Mouse (Mus musculus) hematopoietic stem cell, adult 5-6 weeks (primary cell): Measurements from ENCODE around the gene Psmc6. TPM values are rescaled to one million over a fixed set of nuclear protein-coding genes. Genes with fewer than 3 reads are reported as not detected.
A peak's percentile ranks its signal among the peaks of the same experiment; 100 is the strongest.

Experiments
- ATAC-seq, 2 experiments: fragments of 125-278 bp in 1 of 2; replicated peaks in 1 of 2; 2 replicates each; pipeline ENCODE4 v1.8.0; 2016 to 2017; ENCODE audit warnings: inconsistent platforms in 2 of 2, mild to moderate bottlenecking in 2 of 2, moderate number of reproducible peaks in 2 of 2, low read depth in 1 of 2, moderate TSS enrichment in 1 of 2; ENCODE audit not compliant: low FRiP score in 2 of 2, poor library complexity in 2 of 2, severe bottlenecking in 2 of 2, insufficient read depth in 1 of 2, low TSS enrichment in 1 of 2
- total RNA-seq: library from RNA; stranded (forward); fragments of 172-1452, 232-1000 nt; gene quantifications from 2 replicates; pipeline ENCODE4 v1.2.3, GENCODE M21; 2017

Gene Psmc6
- total RNA-seq, 1 experiment from 2014 or later = 214 TPM

DNA sequence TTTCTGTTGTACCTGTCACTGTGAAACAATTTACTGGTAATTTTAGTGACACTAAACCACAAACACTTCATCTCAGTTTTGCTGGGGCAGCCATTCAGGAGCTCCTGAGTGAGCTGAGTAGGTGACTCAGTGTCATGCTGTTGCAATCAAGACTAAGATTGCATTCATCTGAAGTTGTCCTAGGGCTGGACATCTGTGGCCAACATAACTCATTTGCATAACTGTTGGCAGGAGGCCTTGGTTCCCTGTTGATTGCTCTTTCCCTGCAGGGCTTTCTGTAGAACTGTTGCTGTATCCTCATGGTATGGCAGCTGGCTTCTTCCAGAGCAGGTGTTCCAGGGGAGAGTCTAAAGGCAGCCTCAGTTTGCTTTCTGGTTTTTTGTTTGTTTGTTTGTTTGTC is 4.1 kb upstream of the Psmc6 start:
- ATAC-seq = peak in 1 of 2 experiments; percentile 32; a peak in 1 of 4 replicates

DNA sequence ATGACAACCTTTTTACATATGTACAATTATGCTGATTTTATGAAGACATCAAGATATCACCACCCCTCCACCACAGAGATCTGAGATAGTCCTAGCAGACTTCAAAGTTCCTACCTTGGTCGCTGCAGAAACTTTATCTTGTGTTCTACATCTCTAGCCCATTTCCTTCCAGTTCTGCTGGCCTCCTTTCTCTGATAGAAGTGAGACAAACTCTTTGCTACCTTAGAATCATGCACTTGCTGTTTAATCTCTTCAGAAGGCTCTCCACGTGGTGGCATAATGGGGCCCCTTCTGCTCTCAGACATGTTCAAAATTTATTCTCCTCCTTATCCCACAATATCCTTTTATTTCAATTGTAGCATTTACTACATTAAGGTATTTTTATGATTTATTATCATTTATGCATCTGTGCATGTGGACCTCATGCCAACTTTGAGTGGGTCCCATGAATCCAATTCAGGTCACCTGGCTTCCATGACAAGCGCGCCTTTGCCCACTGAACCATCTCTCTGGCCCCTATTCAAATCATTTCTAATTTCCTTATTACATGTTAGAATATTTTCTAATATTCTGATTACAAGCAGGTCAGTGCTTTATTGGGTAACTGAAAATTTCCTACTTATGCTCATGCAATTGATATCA is 1.4 kb upstream of the Psmc6 start:
- no peak for ATAC-seq

DNA sequence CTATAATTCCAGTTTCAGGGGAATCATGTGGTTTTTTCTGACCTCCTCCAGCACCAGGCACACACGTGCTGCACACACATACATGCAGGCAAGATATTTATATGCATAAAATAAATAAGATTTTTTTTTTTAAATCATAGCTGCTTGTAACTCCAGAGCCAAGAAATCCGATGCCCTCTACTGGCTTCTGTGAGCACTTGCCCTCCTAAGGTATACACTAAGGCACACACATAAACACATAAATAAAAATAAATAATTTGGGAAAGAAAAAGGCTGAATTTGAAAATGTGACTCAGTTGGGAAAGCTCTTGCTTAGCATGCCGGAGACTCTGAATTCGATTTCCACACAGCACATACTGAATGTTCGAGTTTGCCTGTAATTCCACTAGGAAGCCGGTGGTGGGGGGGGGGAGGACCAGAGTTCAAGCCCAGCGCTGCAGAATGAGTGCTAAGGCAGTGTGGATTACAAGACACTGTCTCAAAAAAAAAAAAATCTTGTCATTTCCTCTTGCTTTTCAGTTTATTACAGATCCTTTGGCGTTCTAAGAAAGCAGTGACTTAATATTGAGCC is 485 bp upstream of the Psmc6 start:
- peak in 1 of 2 experiments; percentile 5; a peak in 1 of 4 replicates for ATAC-seq

- ATAC-seq = peak; percentile 98
Observed at GRCm38 (mm10) chr14:45350931-45351859, 21.6 kb downstream of the Psmc6 start, which contains the start of gene Styx. TSS of gene Styx (plus strand) at chr14:45351093.

GRCm38 (mm10) chr14:45364211-45365195 is 34.9 kb downstream of the Psmc6 start:
- ATAC-seq = no peak

DNA sequence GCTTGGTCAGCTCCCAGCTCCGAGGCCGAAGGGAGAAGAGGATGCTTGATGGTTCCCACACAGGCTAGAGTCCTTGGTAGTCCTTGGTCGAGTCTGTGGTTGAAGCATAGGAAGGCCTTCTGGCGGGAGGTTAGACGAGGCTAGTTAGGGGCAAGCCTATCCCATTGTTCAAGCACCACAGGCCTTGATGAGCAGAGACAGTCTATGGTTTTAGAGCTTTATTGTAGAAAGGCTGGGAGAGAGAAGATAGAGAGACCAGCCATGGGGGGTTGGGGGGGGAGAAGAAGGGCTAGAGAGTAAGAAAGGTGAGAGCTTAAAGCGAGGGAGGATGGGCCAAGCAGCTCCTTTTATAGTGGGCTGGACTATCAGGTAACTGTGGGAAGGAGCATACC is 35.6 kb downstream of the Psmc6 start:
- ATAC-seq = no peak

- ATAC-seq = no peak
Observed at GRCm38 (mm10) chr14:45378771-45379170, 49.2 kb downstream of the Psmc6 start.

DNA sequence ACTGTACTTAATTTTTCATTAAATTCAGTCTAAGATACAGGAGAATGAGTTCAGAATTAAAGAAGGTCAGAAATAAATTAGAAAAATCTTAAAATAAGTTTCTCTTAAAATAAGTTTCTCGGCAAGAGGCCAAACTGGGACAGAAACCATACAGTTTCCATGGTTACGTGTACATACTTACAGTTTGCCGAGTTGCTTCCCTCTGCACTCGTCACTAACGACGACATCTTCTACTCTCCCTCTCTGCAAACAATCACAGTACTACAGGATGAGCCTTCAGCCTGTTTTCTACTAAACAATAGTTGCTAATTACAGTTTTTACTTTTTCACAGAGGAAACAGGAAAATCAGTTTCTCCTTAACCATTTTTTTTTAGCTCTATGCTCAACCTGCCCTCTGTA is 51.2 kb downstream of the Psmc6 start:
- no peak for ATAC-seq

- no peak for ATAC-seq
Observed at GRCm38 (mm10) chr14:45382912-45383311, 53.3 kb downstream of the Psmc6 start.

DNA sequence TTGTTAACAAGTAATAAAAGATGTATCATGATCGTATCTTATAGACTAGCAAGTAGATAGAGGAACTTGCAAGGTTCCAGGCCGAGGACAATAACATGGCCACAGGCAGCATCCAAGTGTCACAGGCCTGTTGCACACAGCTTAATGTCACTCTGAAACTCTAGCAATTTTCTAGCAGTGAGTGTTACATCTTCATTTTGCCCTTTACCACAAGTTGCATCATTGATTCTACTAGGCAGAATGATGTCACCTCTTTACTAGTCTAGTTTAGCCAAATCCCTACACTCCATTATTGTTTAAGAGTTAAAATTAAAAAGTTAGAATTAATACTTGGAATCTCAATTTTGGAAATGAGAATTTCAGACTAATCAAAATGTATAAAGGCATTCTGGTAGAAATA is 56.0 kb downstream of the Psmc6 start:
- ATAC-seq = no peak

GRCm38 (mm10) chr14:45387480-45387879 is 57.9 kb downstream of the Psmc6 start:
- ATAC-seq = no peak

DNA sequence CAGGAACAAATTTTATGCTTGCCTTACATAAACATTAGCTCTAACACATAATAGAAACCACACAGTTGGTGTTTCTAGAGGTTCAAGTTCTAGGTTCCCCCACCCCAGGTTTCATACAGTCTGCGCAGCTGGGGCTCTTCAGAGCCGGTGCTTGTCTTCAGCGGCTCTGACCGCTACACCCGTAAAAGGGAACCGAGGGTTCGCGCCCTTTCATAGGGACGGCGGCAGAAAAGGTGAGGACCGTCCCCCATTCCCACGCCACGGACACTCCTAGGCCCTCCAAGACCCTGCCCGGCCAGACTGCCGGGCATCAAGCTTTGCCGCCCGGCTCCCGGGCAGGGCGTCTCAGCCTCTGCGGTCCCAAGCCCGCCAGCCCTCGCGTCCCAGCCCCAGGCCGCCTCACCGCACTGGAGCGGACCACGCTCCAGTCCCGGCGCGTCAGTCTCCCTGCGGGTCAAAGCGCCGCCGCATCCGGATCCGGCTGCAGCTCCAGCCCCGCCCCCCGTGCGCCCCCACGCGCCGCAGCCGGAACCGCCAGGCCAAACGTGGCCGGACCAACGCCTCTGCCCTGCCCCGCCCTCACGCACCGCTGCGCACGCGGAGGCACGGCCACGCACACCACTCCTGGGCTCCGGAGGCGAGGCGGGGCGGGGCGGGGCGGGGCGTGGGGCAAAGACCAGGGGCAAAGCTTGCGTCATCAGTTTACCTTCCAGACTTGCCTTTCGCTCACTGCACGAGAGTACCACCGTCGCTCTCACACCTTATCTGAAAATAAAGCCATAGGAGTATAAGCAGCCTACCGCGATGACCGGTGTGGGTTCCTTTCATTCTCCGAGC is 59.0 kb downstream of the Psmc6 start:
- ATAC-seq = peak; percentile 77 to 85

- peak; percentile 33 to 42; a peak in 3 of 4 replicates for ATAC-seq
Observed at GRCm38 (mm10) chr14:45389194-45389593, 59.6 kb downstream of the Psmc6 start.
